Mouse (Mus musculus): ENCODE measurements around the gene Trim52.

GRCm38 (mm10) chr14:106156533-106156932 lies 50.5 kb downstream of the Trim52 start:
- TF ChIP-seq CTCF (IDR thresholded peaks at IDR 0.05; ENCODE audit: low read depth) (no peak), EP300 (IDR thresholded peaks at IDR 0.05; ENCODE audit: low read depth) (no peak)

All from liver, postnatal 0 days (tissue).